ENCODE assay signal across 18 mouse cellular contexts in the genomic region with DNA sequence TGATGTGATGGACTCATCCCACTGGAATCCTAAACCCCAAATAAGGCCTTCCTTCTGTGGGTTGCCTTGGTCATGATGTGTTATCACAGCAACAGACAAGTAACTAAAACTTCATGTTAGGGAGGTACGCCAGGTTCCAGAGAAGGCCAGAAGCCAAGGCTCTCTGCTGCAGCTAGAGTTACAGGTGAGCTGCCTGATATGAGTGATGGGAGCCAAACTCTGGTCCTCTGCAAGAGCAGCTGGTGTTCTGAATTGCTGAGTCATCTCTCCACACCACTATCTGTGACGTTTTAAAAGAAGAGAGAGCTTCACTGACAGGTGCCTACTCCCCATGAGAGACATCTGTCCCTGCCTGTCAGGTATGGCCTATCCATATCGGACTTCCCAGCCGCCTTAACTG. TPM values are rescaled to one million over a fixed set of nuclear protein-coding genes. Genes with fewer than 3 reads are reported as not detected.
DNase-seq lines count a peak whose midpoint lies in the region.
"Had no signal": no experiment of that assay in that cellular context is flagged by ENCODE, and none has a peak within 500 bp of the region (broad histone marks: within the 10 kb centered on the region; RNA-seq: fewer than 3 reads in every experiment).

No protein-coding gene starts in this region.

- intact Hi-C loops in gastrocnemius, postnatal 14 days (cut with DNase I; ENCODE audit: low total_unique reads), result no loop called here

- peak; percentile 50 for DNase-seq in gastrocnemius, adult 18-20 months (ENCODE audit: low spot score)
- no peak for DNase-seq in gastrocnemius, postnatal 4 days (ENCODE audit: low spot score in 2 of 2)
- peak; percentile 28 for DNase-seq in gastrocnemius, postnatal 25 days
- no peak for DNase-seq in gastrocnemius, postnatal 14 days
- peak; percentile 80 for DNase-seq in skeletal muscle tissue, adult 2 months (ENCODE audit: low read depth, low spot score)
- no peak for DNase-seq in thymus, postnatal 14 days
- DNase-seq: adrenal gland, adult 2 months; adrenal gland, postnatal 10 days; adrenal gland, postnatal 25 days; B cell, adult 2 months; cerebellum, adult 11 months; cerebellum, adult 18-20 months; cerebellum, adult 8-10 months; cerebellum, adult 9-11 months; cerebellum, postnatal 14 days; cerebellum, postnatal 36 days; embryo, embryonic 11 days had no signal

RNA-seq across cellular contexts. Expression of a gene that starts 12.4 kb away (rescaled TPM):
- total RNA-seq in gastrocnemius, adult 18-20 months (2021), result 100 to 1,000 TPM in 1 of 2 experiments, 10 to 100 TPM in 1; 79.2 to 108 TPM
- total RNA-seq in gastrocnemius, postnatal 4 days (2021), result 10 to 100 TPM; 26.8 to 32.0 TPM
- 10 to 100 TPM; 34.6 to 45.1 TPM for total RNA-seq in gastrocnemius, postnatal 25 days (2021)
- total RNA-seq in gastrocnemius, postnatal 14 days (2021), result 10 to 100 TPM; 25.1 TPM

RNA-seq across cellular contexts. Expression of a gene that starts 13.2 kb away (rescaled TPM):
- total RNA-seq in gastrocnemius, adult 18-20 months (2021), result 1 to 10 TPM; 6.6 to 7.0 TPM
- 10 to 100 TPM; 10.3 to 10.8 TPM for total RNA-seq in gastrocnemius, postnatal 4 days (2021)
- 1 to 10 TPM; 4.8 to 5.4 TPM for total RNA-seq in gastrocnemius, postnatal 25 days (2021)
- 1 to 10 TPM; 4.6 to 5.1 TPM for total RNA-seq in gastrocnemius, postnatal 14 days (2021)

RNA-seq across cellular contexts. Expression of a gene that starts 26.9 kb away (rescaled TPM):
- 100 to 1,000 TPM; 148 to 164 TPM for total RNA-seq in gastrocnemius, adult 18-20 months (2021)
- total RNA-seq in gastrocnemius, postnatal 4 days (2021), result 100 to 1,000 TPM; 452 to 563 TPM
- total RNA-seq in gastrocnemius, postnatal 25 days (2021), result 100 to 1,000 TPM; 202 to 215 TPM
- 100 to 1,000 TPM; 261 to 309 TPM for total RNA-seq in gastrocnemius, postnatal 14 days (2021)

RNA-seq across cellular contexts. Expression of a gene that starts 39.5 kb away (rescaled TPM):
- under 1 TPM; 0.40 to 0.41 TPM for total RNA-seq in gastrocnemius, adult 18-20 months (2021)
- 1 to 10 TPM; 1.1 to 2.2 TPM for total RNA-seq in gastrocnemius, postnatal 4 days (2021)
- under 1 TPM; 0.38 to 0.67 TPM for total RNA-seq in gastrocnemius, postnatal 25 days (2021)
- total RNA-seq in gastrocnemius, postnatal 14 days (2021), result 1 to 10 TPM; 1.4 TPM
- total RNA-seq: common myeloid progenitor, adult 5-6 weeks had no signal

Comparison
In these comparisons a context has a peak if more than half of its experiments do, and no peak if none do; other contexts are left out.
1. DNase-seq: peak in gastrocnemius, adult 18-20 months (single experiment), gastrocnemius, postnatal 25 days (single experiment) and skeletal muscle tissue, adult 2 months (single experiment); none in gastrocnemius, postnatal 4 days (0 of 2), gastrocnemius, postnatal 14 days (single experiment) and thymus, postnatal 14 days (single experiment).